Mouse (Mus musculus): ENCODE data around the gene Dtnb. TPM values are rescaled to one million over a fixed set of nuclear protein-coding genes. Genes with fewer than 3 reads are reported as not detected.

Gene Dtnb
- polyA plus RNA-seq, 1 experiment: 60.7 TPM

DNA sequence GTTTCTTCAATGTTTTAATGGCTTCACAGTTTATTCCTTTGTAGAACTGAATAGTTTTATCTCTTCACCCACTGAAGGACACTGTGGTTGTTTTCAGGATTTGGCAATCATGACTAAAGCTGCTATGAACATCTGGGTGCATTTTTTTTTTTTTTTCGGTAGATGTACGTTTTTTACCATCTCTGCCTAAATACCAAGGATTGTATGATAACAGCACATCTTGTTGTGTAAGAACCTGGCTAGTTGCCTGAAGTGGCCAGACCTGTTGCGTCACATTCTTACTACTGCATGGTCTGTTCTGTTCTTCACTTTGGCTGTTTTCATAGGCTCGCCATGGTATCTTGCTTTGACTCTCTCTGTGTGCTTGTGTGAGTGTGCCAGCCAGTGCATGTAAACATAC, 10.4 kb downstream of the Dtnb start:
- no peaks in the 10 kb centered on the region for H3K27me3 ChIP-seq (ENCODE audit: control insufficient read depth, insufficient read depth, low read length)
- H3K36me3 ChIP-seq (ENCODE audit: control insufficient read depth, insufficient read depth, low read length): no peaks in the 10 kb centered on the region
- 93% methylated on average over 4 of the region's 4 CpGs for WGBS
- TF ChIP-seq POLR2A (IDR thresholded peaks at IDR 0.05; ENCODE audit: control insufficient read depth, extremely low read depth, insufficient read depth, low read length, poor library complexity): no peak
- no peak for TF ChIP-seq CTCF (IDR thresholded peaks at IDR 0.05; ENCODE audit: borderline replicate concordance, control insufficient read depth, extremely low read depth, insufficient read depth, low read length, poor library complexity)
- no peak overlapping the region for H3K27ac ChIP-seq (ENCODE audit: control insufficient read depth, insufficient read depth, low read length)
- H3K4me1 ChIP-seq (replicated peaks; ENCODE audit: control insufficient read depth, insufficient read depth, low read length): no peaks in the 10 kb centered on the region
- no peak overlapping the region for H3K4me3 ChIP-seq (ENCODE audit: control insufficient read depth, insufficient read depth, low read length)
- DNase-seq: no peak

DNA sequence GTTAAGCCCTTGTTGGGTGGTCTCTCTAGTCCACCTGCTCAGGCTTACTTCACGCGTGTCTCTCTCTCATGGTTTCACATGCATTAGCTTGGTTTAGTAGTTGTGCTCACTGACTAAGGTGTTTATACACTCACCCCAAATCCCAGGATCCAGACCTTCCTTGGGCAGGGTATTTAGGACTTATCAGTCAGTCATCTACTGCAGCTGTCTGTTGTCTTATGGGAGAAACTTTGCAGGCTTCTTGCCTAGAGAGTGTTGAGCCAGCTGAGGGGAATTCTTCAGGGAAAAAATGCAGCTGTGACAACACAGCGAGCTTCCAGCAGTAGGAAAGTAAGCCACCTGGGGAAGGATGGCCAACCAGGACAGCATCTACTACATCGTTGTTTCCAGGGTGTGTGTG, 13.3 kb downstream of the Dtnb start:
- Histone ChIP-seq H3K27me3 (ENCODE audit: control insufficient read depth, insufficient read depth, low read length) (no peaks in the 10 kb centered on the region), H3K4me1 (replicated peaks; ENCODE audit: control insufficient read depth, insufficient read depth, low read length) (no peaks in the 10 kb centered on the region), H3K36me3 (ENCODE audit: control insufficient read depth, insufficient read depth, low read length) (no peaks in the 10 kb centered on the region), H3K4me3 (ENCODE audit: control insufficient read depth, insufficient read depth, low read length) (no peak overlapping the region), H3K27ac (ENCODE audit: control insufficient read depth, insufficient read depth, low read length) (no peak overlapping the region)
- DNase-seq: no peak
- TF ChIP-seq POLR2A (IDR thresholded peaks at IDR 0.05; ENCODE audit: control insufficient read depth, extremely low read depth, insufficient read depth, low read length, poor library complexity): no peak
- TF ChIP-seq CTCF (IDR thresholded peaks at IDR 0.05; ENCODE audit: borderline replicate concordance, control insufficient read depth, extremely low read depth, insufficient read depth, low read length, poor library complexity): no peak
- 89% methylated on average over 4 of the region's 4 CpGs for WGBS

DNA sequence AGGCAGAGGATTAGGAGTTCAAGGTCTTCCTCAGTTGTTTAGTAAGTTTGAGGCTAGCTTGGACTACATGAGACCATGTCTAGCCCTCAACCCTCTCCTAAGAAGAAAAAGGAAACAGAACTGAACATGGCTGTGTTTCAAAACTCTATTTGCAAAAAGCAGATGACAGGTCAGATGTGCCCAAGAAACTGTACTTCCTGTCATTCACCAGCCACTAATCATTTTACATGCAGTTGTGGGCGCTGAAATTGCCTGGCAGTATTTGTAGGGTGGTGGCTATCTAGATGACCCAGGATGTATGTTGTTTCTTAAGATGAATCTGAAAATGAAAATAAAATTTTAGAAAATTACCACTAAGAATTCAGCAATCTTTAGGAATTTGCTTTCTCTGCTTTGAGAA, 14.8 kb downstream of the Dtnb start:
- Histone ChIP-seq H3K4me1 (replicated peaks; ENCODE audit: control insufficient read depth, insufficient read depth, low read length) (no peaks in the 10 kb centered on the region), H3K4me3 (ENCODE audit: control insufficient read depth, insufficient read depth, low read length) (no peak overlapping the region), H3K27ac (ENCODE audit: control insufficient read depth, insufficient read depth, low read length) (no peak overlapping the region), H3K27me3 (ENCODE audit: control insufficient read depth, insufficient read depth, low read length) (no peaks in the 10 kb centered on the region), H3K36me3 (ENCODE audit: control insufficient read depth, insufficient read depth, low read length) (no peaks in the 10 kb centered on the region)
- TF ChIP-seq CTCF (IDR thresholded peaks at IDR 0.05; ENCODE audit: borderline replicate concordance, control insufficient read depth, extremely low read depth, insufficient read depth, low read length, poor library complexity) (no peak), POLR2A (IDR thresholded peaks at IDR 0.05; ENCODE audit: control insufficient read depth, extremely low read depth, insufficient read depth, low read length, poor library complexity) (no peak)
- 81% methylated on average over 1 of the region's 1 CpGs for WGBS
- no peak for DNase-seq

DNA sequence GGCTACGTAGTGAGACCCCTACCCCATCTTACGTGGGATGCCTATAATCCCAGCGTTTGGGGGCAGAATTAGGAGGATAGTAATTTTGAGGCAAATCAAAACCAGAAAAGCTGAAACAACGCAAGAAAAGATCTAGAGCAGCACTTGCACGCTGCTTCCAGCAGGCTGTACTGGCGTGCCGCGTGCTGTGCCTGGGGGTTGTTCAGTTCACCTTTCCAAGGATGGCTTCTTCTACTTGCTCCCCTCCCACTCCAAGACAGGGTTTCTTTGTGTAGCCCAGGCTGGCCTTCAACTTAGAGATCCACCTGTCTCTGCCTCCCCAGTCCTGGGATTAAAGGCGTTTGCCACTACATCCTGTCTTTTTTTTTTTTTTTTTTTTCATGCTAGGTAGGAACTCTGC, 17.9 kb downstream of the Dtnb start:
- H3K4me3 ChIP-seq (ENCODE audit: control insufficient read depth, insufficient read depth, low read length): no peak overlapping the region
- DNase-seq: no peak
- no peaks in the 10 kb centered on the region for H3K36me3 ChIP-seq (ENCODE audit: control insufficient read depth, insufficient read depth, low read length)
- 97% methylated on average over 9 of the region's 9 CpGs for WGBS
- TF ChIP-seq POLR2A (IDR thresholded peaks at IDR 0.05; ENCODE audit: control insufficient read depth, extremely low read depth, insufficient read depth, low read length, poor library complexity): no peak
- no peak for TF ChIP-seq CTCF (IDR thresholded peaks at IDR 0.05; ENCODE audit: borderline replicate concordance, control insufficient read depth, extremely low read depth, insufficient read depth, low read length, poor library complexity)
- no peak overlapping the region for H3K27ac ChIP-seq (ENCODE audit: control insufficient read depth, insufficient read depth, low read length)
- no peaks in the 10 kb centered on the region for H3K4me1 ChIP-seq (replicated peaks; ENCODE audit: control insufficient read depth, insufficient read depth, low read length)
- H3K27me3 ChIP-seq (ENCODE audit: control insufficient read depth, insufficient read depth, low read length): no peaks in the 10 kb centered on the region

DNA sequence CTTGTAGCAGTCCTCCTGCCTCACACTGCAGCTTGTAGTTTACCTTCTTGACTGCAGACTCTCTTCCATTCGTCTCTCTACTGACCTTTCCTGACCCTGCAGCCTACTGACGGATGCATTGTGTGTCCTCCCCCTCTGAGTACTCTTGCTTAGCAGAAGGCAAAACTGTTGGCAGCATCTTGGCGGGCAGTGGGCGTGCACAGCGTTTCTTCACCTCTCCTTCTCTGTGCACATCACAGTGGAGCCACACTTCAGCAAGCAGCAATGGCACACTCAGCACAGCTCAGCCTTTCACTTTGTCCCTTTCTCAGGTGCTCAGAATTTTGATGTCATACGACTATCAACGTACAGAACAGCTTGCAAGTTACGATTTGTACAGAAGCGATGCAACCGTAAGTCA, 19.4 kb downstream of the Dtnb start:
- Histone ChIP-seq H3K4me1 (replicated peaks; ENCODE audit: control insufficient read depth, insufficient read depth, low read length) (no peaks in the 10 kb centered on the region), H3K4me3 (ENCODE audit: control insufficient read depth, insufficient read depth, low read length) (no peak overlapping the region), H3K36me3 (ENCODE audit: control insufficient read depth, insufficient read depth, low read length) (no peaks in the 10 kb centered on the region), H3K27ac (ENCODE audit: control insufficient read depth, insufficient read depth, low read length) (no peak overlapping the region), H3K27me3 (ENCODE audit: control insufficient read depth, insufficient read depth, low read length) (no peaks in the 10 kb centered on the region)
- no peak for TF ChIP-seq POLR2A (IDR thresholded peaks at IDR 0.05; ENCODE audit: control insufficient read depth, extremely low read depth, insufficient read depth, low read length, poor library complexity)
- no peak for TF ChIP-seq CTCF (IDR thresholded peaks at IDR 0.05; ENCODE audit: borderline replicate concordance, control insufficient read depth, extremely low read depth, insufficient read depth, low read length, poor library complexity)
- DNase-seq: no peak
- WGBS: 98% methylated on average over 10 of the region's 10 CpGs

DNA sequence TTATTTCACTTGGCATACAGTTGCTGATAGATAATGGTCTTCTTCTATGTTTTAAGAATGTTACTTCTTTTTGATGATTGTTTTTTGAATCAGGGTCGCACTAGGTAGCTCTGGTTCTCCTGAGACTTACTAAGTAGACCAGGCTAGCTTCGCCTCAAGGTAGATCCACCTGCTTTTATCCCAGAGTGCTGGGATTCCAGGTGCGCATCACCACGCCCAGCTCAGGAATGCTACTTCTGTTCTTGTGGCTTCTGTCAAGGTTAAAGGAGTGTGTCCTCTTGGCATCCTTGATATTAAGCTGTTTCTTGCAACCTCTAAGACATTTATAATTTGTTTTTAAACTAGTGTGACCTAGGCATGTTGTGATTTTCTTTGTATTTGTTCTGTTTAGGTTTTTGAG, 30.6 kb downstream of the Dtnb start:
- no peaks in the 10 kb centered on the region for H3K4me1 ChIP-seq (replicated peaks; ENCODE audit: control insufficient read depth, insufficient read depth, low read length)
- H3K36me3 ChIP-seq (ENCODE audit: control insufficient read depth, insufficient read depth, low read length): no peaks in the 10 kb centered on the region
- no peak for DNase-seq
- TF ChIP-seq CTCF (IDR thresholded peaks at IDR 0.05; ENCODE audit: borderline replicate concordance, control insufficient read depth, extremely low read depth, insufficient read depth, low read length, poor library complexity): no peak
- no peak for TF ChIP-seq POLR2A (IDR thresholded peaks at IDR 0.05; ENCODE audit: control insufficient read depth, extremely low read depth, insufficient read depth, low read length, poor library complexity)
- H3K27ac ChIP-seq (ENCODE audit: control insufficient read depth, insufficient read depth, low read length): no peak overlapping the region
- H3K27me3 ChIP-seq (ENCODE audit: control insufficient read depth, insufficient read depth, low read length): no peaks in the 10 kb centered on the region
- no peak overlapping the region for H3K4me3 ChIP-seq (ENCODE audit: control insufficient read depth, insufficient read depth, low read length)
- WGBS: 97% methylated on average over 4 of the region's 4 CpGs

DNA sequence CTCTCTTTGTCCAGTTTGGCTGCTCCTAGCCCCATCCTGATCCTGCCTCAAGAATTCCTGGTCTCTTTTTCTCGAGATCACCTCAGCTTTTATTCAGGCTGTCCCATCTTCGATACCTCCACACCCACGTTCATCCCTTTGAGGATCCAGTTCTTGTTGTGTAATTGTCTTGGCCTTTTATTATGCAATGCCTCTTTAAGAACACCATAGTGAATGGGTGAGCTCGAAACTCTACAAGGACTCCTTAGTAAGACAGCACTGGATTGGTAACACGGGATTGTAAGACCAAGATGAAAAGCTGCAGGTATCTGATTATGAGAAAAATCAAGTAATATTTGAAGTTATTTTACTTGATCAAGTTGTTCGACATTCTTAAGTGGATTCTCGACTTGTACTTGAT, 34.0 kb downstream of the Dtnb start:
- no peak overlapping the region for H3K4me3 ChIP-seq (ENCODE audit: control insufficient read depth, insufficient read depth, low read length)
- TF ChIP-seq POLR2A (IDR thresholded peaks at IDR 0.05; ENCODE audit: control insufficient read depth, extremely low read depth, insufficient read depth, low read length, poor library complexity) (no peak), CTCF (IDR thresholded peaks at IDR 0.05; ENCODE audit: borderline replicate concordance, control insufficient read depth, extremely low read depth, insufficient read depth, low read length, poor library complexity) (no peak)
- H3K36me3 ChIP-seq (ENCODE audit: control insufficient read depth, insufficient read depth, low read length): no peaks in the 10 kb centered on the region
- H3K27ac ChIP-seq (ENCODE audit: control insufficient read depth, insufficient read depth, low read length): no peak overlapping the region
- no peaks in the 10 kb centered on the region for H3K4me1 ChIP-seq (replicated peaks; ENCODE audit: control insufficient read depth, insufficient read depth, low read length)
- WGBS: 95% methylated on average over 7 of the region's 7 CpGs
- DNase-seq: no peak
- H3K27me3 ChIP-seq (ENCODE audit: control insufficient read depth, insufficient read depth, low read length): no peaks in the 10 kb centered on the region
